Mouse (Mus musculus) limb, embryonic 12.5 days (tissue): ENCODE results near the gene Ccdc33. TPM values are rescaled to one million over a fixed set of nuclear protein-coding genes. Genes with fewer than 3 reads are reported as not detected.

ENCODE experiments used
- ATAC-seq: fragments of 200-750 bp; cut with Nextera tagmentation; 2 replicates; pipeline ENCODE4 v1.8.0; 2017; ENCODE audit warnings: low read depth, moderate TSS enrichment; ENCODE audit not compliant: insufficient number of reproducible peaks, insufficient read depth, low FRiP score, low TSS enrichment
- H3K27ac ChIP-seq: fragments of 300-500 bp; sonication (generic); 2 replicates; pipeline ENCODE4 v1.5.1; 2016; ENCODE audit warnings: mild to moderate bottlenecking, moderate library complexity
- H3K27me3 ChIP-seq: fragments of 300-500 bp; sonication (generic); 2 replicates; pipeline ENCODE4 v1.6.1; 2016; ENCODE audit warnings: mild to moderate bottlenecking, moderate library complexity
- H3K36me3 ChIP-seq: fragments of 300-500 bp; sonication (generic); 2 replicates; pipeline ENCODE4 v1.6.1; 2016; ENCODE audit warnings: mild to moderate bottlenecking, moderate library complexity
- H3K4me1 ChIP-seq: fragments of 300-500 bp; sonication (generic); replicated peaks from 2 replicates; pipeline ENCODE4 v1.6.1; 2016
- H3K4me2 ChIP-seq: fragments of 300-500 bp; sonication (generic); 2 replicates; pipeline ENCODE4 v1.6.1; 2016; ENCODE audit warnings: mild to moderate bottlenecking, moderate library complexity
- H3K4me3 ChIP-seq: fragments of 300-500 bp; sonication (generic); replicated peaks from 2 replicates; pipeline ENCODE4 v1.5.1; 2016; ENCODE audit warnings: mild to moderate bottlenecking
- H3K9ac ChIP-seq: fragments of 300-500 bp; sonication (generic); replicated peaks from 2 replicates; pipeline ENCODE4 v1.6.1; 2016; ENCODE audit warnings: mild to moderate bottlenecking, moderate library complexity
- H3K9me3 ChIP-seq: fragments of 300-500 bp; sonication (generic); 2 replicates; pipeline ENCODE4 v1.6.1; 2016; ENCODE audit warnings: mild to moderate bottlenecking, moderate library complexity
- WGBS: fragments of 180-500 bp; shearing (Covaris S2); methylation state at CpG from one replicate; pipeline ENCODE4 v1.1.7; 2016; 5-methylcytosine and 5-hydroxymethylcytosine counted together
- polyA plus RNA-seq: library from polyadenylated mRNA; unstranded; fragments of >200 nt; fragmentation: Nextera tagmentation; extraction: Ambion mirVana; gene quantifications from 2 replicates; pipeline ENCODE4 v1.2.1, GENCODE M21; 2016

The Ccdc33 gene
- polyA plus RNA-seq, 1 experiment from 2014 or later: 0.19 TPM

DNA sequence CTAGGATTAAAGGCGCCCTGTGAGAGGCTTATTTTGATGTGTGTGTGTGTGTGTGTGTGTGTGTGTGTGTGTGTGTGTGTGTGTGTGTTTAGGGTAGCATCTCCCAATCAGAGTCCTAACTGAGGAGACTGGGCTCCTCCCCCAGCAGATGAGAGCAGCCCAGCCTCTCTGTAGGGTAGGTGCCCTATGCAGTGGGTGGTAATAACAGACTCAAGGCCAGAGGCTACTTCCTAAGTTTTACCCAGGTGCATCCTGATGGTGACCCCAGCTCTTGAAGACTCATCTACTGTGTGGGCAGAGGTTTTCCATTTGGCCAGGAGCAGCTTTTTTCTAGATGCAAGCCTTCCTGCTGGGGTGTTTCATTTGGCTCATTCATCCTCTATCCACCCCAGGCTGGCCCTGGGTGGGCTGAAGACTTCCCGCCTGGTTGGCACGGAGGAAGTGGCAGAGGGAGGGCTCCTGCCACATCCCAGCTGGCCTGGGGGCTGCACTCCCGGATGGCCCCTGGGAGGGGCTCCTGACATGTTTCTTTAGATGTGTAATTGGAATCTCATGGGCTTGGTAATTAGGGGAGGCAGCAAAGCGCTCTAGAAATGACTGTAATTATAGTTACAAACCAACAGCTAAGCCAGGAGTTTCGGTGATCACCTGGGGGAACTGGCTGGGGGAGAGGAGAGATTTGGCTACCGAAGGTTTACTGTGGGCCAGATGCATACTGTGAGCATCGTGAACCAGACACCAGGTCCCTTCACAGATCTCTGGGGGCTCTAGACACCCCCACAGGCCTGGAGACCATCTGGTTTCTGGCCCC is 125.6 kb downstream of the Ccdc33 start:
- Histone ChIP-seq H3K9ac (no peak overlapping the region), H3K9me3 (no peaks in the 10 kb centered on the region), H3K36me3 (no peaks in the 10 kb centered on the region), H3K4me1 (peaks cover 23% of the 10 kb centered on the region), H3K4me3 (no peak overlapping the region), H3K4me2 (no peak overlapping the region), H3K27me3 (peaks cover 25% of the 10 kb centered on the region), H3K27ac (0 out of 2 replicates have a peak overlapping the region, but pooled peaks have one; percentile 41)
- ATAC-seq: no peak
- 17% methylated on average over 8 of the region's 8 CpGs for WGBS

DNA sequence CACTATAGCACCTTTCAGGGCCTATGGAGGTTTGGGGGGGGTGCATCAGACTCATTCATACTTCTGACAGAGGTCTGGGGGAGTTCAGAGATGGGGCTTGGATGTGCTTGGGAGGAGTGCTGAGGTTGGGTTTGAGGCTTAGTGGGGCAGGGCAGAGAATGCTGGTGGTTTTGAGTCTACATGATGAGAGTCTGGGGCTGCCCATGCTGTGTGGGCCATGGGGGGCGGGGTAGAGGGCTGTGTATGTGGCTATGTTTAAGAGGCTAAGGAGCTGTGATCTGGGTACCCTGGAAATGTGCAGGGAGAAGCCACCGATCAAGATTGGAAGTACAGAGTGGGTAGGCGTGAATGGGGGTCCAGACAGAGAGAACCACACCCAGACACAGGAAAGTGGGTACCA is 126.6 kb downstream of the Ccdc33 start:
- 92% methylated on average over 3 of the region's 3 CpGs for WGBS
- Histone ChIP-seq H3K9me3 (no peaks in the 10 kb centered on the region), H3K27ac (no peak overlapping the region), H3K9ac (no peak overlapping the region), H3K4me3 (no peak overlapping the region), H3K27me3 (peaks cover 16% of the 10 kb centered on the region), H3K4me1 (peaks cover 19% of the 10 kb centered on the region), H3K4me2 (no peak overlapping the region), H3K36me3 (no peaks in the 10 kb centered on the region)
- ATAC-seq: no peak

DNA sequence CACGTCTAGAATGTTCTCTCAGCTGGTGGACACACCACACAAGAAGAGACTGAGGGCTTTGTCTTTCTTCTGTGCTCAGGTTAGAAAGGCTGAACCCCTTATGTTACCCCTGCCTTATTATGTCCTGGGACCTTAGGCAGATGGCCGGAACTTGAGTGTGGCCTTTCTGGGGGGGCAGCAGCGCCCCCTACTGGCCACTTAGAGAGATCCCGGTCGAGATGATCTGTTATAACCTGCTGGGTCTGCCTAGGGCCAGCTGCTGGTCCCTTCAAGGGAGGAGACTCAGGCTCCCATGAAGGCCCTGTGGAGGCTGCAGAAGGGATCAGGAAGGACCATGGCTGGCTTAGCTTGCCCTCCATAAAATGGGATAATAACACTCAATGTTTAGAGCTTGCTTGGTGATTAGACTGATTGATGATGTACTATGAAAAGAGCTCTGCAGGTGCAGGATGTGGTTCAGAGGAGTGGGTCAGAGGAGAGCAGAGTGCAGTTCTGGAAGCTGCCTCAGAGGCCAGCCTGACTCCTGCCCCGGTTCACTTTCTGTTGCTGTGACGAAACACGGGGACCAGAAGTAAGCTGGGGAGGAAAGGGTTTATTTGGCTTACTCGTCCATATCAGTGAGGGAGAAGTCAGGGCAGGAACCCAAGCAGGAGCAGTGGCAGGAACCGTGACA is 128.0 kb downstream of the Ccdc33 start:
- no peaks in the 10 kb centered on the region for H3K9me3 ChIP-seq
- no peak overlapping the region for H3K9ac ChIP-seq
- no peak overlapping the region for H3K27ac ChIP-seq
- H3K36me3 ChIP-seq: no peaks in the 10 kb centered on the region
- H3K4me2 ChIP-seq: no peak overlapping the region
- H3K4me3 ChIP-seq: no peak overlapping the region
- no peak for ATAC-seq
- peaks cover 3% of the 10 kb centered on the region; the same call in 1 of the 2 replicates for H3K27me3 ChIP-seq
- H3K4me1 ChIP-seq: peaks cover 19% of the 10 kb centered on the region
- 36% methylated on average over 10 of the region's 10 CpGs for WGBS

DNA sequence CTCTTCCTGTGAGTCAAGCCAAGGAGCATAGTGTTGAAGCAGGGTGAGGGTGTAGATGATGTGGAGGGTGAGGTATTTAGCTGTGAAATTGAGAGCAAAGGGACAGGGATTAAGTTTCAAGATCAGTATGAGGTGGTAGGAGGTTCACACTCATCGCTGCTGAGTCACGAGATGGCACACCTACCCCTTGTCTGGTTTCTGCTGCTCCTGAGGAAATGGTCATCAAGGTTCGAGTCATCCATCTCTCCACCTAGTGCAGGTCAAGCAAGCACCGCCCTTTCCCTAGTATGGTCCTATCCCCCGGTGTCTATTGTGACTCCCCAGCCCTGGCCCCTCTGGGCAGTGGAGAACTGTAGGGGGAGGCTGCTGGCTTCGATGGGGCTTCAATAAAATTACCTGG is 129.3 kb downstream of the Ccdc33 start:
- ATAC-seq: no peak
- 80% methylated on average over 6 of the region's 6 CpGs for WGBS
- Histone ChIP-seq H3K4me1 (peaks cover 19% of the 10 kb centered on the region), H3K9me3 (no peaks in the 10 kb centered on the region), H3K4me3 (no peak overlapping the region), H3K27ac (no peak overlapping the region), H3K9ac (no peak overlapping the region), H3K27me3 (peaks cover 3% of the 10 kb centered on the region; the same call in 1 of the 2 replicates), H3K4me2 (no peak overlapping the region), H3K36me3 (no peaks in the 10 kb centered on the region)

DNA sequence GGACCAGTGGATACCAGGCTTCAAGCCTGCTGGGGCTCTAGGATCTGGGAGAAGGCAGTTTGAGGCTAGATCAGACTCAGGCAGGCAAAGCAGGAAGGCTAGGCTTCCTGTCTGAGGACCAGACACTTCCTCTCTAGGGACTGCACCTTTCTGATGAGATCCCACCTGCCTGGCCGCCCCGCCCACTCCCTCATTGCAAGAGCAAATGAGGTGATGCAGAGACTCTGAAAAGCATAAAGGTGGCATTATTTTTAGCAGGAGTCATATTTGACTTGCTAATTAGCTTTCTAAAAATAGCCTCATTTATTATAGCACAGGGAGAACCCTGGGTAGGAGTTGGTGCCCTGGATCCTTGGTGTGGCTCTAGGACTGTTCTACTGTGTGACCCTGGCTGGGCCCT is 130.5 kb downstream of the Ccdc33 start:
- no peak overlapping the region for H3K4me3 ChIP-seq
- peaks cover 3% of the 10 kb centered on the region; the same call in 1 of the 2 replicates for H3K27me3 ChIP-seq
- peaks cover 7% of the 10 kb centered on the region for H3K4me1 ChIP-seq
- WGBS: 73% methylated on average over 2 of the region's 2 CpGs
- no peak overlapping the region for H3K4me2 ChIP-seq
- H3K9ac ChIP-seq: no peak overlapping the region
- no peak for ATAC-seq
- no peaks in the 10 kb centered on the region for H3K9me3 ChIP-seq
- H3K27ac ChIP-seq: 0 out of 2 replicates have a peak overlapping the region, but pooled peaks have one; percentile 1
- no peaks in the 10 kb centered on the region for H3K36me3 ChIP-seq

DNA sequence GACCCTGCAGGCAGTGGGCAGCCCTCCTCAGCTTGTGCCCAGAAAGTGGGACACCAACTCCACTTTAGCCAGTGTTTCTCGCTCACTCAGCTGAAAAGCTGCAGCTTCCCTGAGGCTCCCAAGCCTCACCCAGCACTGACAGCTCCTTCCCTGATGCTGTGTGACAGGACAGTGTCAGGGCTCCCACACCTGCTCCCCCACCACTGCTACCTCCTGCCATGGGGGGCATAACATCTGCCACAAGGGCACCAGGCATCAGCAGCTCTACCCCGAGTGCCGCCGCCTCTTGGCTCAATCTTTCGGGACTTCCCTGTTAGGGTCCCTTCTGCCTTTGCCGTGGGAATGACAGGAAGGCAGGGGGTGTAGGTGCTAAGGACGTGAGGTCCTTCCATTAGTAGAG is 132.3 kb downstream of the Ccdc33 start:
- Histone ChIP-seq H3K36me3 (no peaks in the 10 kb centered on the region), H3K4me1 (0 out of 2 replicates have a peak, but pooled peaks cover 3% of the 10 kb centered on the region), H3K9me3 (no peaks in the 10 kb centered on the region), H3K4me3 (no peak overlapping the region), H3K4me2 (no peak overlapping the region), H3K27ac (no peak overlapping the region), H3K9ac (no peak overlapping the region), H3K27me3 (peaks cover 3% of the 10 kb centered on the region; the same call in 1 of the 2 replicates)
- ATAC-seq: no peak
- WGBS: 69% methylated on average over 7 of the region's 7 CpGs

DNA sequence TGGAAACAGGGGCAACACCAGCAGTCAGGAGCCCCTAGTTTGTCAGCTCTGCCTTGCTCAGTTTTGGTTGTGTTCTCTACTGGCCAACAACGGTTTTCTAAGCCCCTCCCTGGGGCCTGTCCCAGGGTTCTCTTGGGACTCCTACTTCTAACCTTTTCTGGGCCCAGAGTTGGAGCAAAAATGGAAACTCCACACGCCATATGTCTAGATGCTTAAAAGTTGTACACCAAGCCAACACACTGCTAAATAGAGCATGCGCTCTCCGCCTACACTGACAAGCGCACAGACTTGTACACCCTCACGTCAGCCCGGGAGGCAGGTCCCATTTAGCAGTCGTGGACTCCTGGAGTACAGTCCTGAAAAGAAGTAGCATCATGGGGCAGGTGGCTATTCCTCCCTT is 133.3 kb downstream of the Ccdc33 start:
- Histone ChIP-seq H3K9me3 (no peaks in the 10 kb centered on the region), H3K27ac (no peak overlapping the region), H3K4me1 (0 out of 2 replicates have a peak, but pooled peaks cover 3% of the 10 kb centered on the region), H3K4me2 (no peak overlapping the region), H3K4me3 (no peak overlapping the region), H3K9ac (no peak overlapping the region), H3K36me3 (no peaks in the 10 kb centered on the region), H3K27me3 (peaks cover 3% of the 10 kb centered on the region; the same call in 1 of the 2 replicates)
- ATAC-seq: no peak
- 93% methylated on average over 8 of the region's 8 CpGs for WGBS

DNA sequence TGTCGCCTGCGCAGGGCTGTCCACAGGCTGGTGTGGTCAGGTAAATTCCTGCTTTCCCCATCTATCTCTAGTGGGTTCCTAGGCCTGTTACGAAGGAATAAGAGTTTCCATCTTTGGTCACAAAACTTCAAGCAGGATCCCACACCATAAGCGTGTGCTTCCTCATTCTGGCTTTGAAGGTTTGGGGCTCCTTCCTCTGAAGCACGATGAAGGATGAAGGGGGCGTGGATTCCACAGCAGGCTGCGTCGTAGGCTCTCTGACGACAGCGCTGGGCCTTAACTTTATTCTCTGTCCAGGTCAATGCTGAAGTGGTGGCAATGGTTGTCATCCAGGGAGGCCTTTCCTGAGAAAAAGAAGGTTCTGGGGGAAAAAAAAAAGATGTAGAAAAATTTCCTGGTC is 138.1 kb downstream of the Ccdc33 start:
- H3K27ac ChIP-seq: no peak overlapping the region
- 82% methylated on average over 10 of the region's 10 CpGs for WGBS
- no peak for ATAC-seq
- no peaks in the 10 kb centered on the region for H3K9me3 ChIP-seq
- H3K4me1 ChIP-seq: no peaks in the 10 kb centered on the region
- H3K27me3 ChIP-seq: no peaks in the 10 kb centered on the region
- H3K4me2 ChIP-seq: no peak overlapping the region
- H3K4me3 ChIP-seq: no peak overlapping the region
- H3K36me3 ChIP-seq: no peaks in the 10 kb centered on the region
- H3K9ac ChIP-seq: no peak overlapping the region

DNA sequence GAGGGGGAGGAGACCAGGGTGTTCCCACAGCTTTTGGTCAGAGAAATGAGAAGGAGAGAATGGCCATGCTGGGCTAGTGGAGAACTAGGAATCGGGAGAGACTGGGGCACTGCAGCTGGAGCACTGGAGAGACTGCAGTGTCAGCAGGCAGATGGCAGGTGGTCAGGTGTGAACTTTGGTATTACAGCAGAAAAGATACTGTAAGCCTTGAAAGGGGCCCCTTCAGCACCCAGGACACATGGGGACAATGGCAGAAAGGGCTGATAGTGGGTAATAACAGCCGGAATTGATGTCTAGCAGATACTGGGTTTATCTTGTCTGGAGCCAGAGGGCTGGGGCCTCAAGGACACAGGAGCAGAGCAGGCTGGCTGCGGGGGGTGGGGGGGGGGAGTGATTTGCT is 139.8 kb downstream of the Ccdc33 start:
- H3K4me3 ChIP-seq: no peak overlapping the region
- no peak for ATAC-seq
- no peak overlapping the region for H3K4me2 ChIP-seq
- no peak overlapping the region for H3K27ac ChIP-seq
- H3K9ac ChIP-seq: no peak overlapping the region
- H3K27me3 ChIP-seq: no peaks in the 10 kb centered on the region
- 42% methylated on average over 3 of the region's 3 CpGs for WGBS
- H3K4me1 ChIP-seq: 0 out of 2 replicates have a peak, but pooled peaks cover 7% of the 10 kb centered on the region
- H3K9me3 ChIP-seq: no peaks in the 10 kb centered on the region
- H3K36me3 ChIP-seq: no peaks in the 10 kb centered on the region
